Mouse (Mus musculus) neural tube, embryonic 11.5 days (tissue): ENCODE measurements at regions not wholly inside any gene's neighbourhood (a gene's known extent, or its start where the extent isn't known, plus 50 kb on each side); places are given as distances from the start of the nearest gene placed in this dataset.

Experiments used
- ATAC-seq: fragments of 200-750 bp; cut with Nextera tagmentation; 2 replicates; pipeline ENCODE4 v1.8.0; 2017; ENCODE audit warnings: moderate number of reproducible peaks, mild to moderate bottlenecking, moderate TSS enrichment, moderate library complexity; ENCODE audit not compliant: insufficient read depth, low FRiP score, low TSS enrichment
- DNase-seq: peaks from one replicate; pipeline ENCODE4 v3.0.0-alpha.2; 2015; ENCODE audit warnings: low spot score
- H3K27ac ChIP-seq: fragments of 300-500 bp; sonication (generic); 2 replicates; pipeline ENCODE4 v1.5.1; 2014; ENCODE audit warnings: low read depth, mild to moderate bottlenecking, low read length
- H3K27me3 ChIP-seq: fragments of 300-500 bp; sonication (generic); 2 replicates; pipeline ENCODE4 v1.6.1; 2014; ENCODE audit warnings: mild to moderate bottlenecking, low read length, mixed read lengths; ENCODE audit not compliant: control insufficient read depth, insufficient read depth
- H3K36me3 ChIP-seq: fragments of 300-500 bp; sonication (generic); 2 replicates; pipeline ENCODE4 v1.6.1; 2014; ENCODE audit warnings: mild to moderate bottlenecking, low read length, moderate library complexity, mixed read lengths; ENCODE audit not compliant: control insufficient read depth, insufficient read depth
- H3K4me1 ChIP-seq: fragments of 300-500 bp; sonication (generic); 2 replicates; pipeline ENCODE4 v1.6.1; 2014; ENCODE audit warnings: low read length, mixed read lengths; ENCODE audit not compliant: control insufficient read depth, insufficient read depth
- H3K4me2 ChIP-seq: fragments of 300-500 bp; sonication (generic); 2 replicates; pipeline ENCODE4 v1.6.1; 2014; ENCODE audit warnings: low read depth, mild to moderate bottlenecking, moderate library complexity
- H3K4me3 ChIP-seq: fragments of 300-500 bp; sonication (generic); 2 replicates; pipeline ENCODE4 v1.5.1; 2014; ENCODE audit warnings: low read depth, low read length
- H3K9ac ChIP-seq: fragments of 300-500 bp; sonication (generic); 2 replicates; pipeline ENCODE4 v1.6.1; 2014; ENCODE audit warnings: mild to moderate bottlenecking, low read length
- H3K9me3 ChIP-seq: fragments of 300-500 bp; sonication (generic); 2 replicates; pipeline ENCODE4 v1.6.1; 2016; ENCODE audit warnings: low read length; ENCODE audit not compliant: control insufficient read depth
- WGBS: fragments of 180-500 bp; shearing (Covaris S2); extraction: QIAGEN DNeasy Blood & Tissue Kit; methylation state at CpG from one replicate; pipeline ENCODE4 v1.1.7; 2014; 5-methylcytosine and 5-hydroxymethylcytosine counted together

- ATAC-seq = peak; percentile 39; the same call in 1 of the 2 replicates
- 27% methylated on average over 11 of the region's 11 CpGs for WGBS
- Histone ChIP-seq H3K36me3 (no peaks in the 10 kb centered on the region), H3K9ac (peak overlapping the region; percentile 32), H3K27ac (peak overlapping the region; percentile 70), H3K4me2 (peak overlapping the region; percentile 44), H3K27me3 (no peaks in the 10 kb centered on the region), H3K4me3 (0 out of 2 replicates have a peak overlapping the region, but pooled peaks have one; percentile 6), H3K9me3 (no peaks in the 10 kb centered on the region), H3K4me1 (peaks cover 11% of the 10 kb centered on the region; the same call in 1 of the 2 replicates)
- no peak for DNase-seq
Measured at GRCm38 (mm10) chr19:15339979-15340304, 607.2 kb downstream of the Psat1 start.

GRCm38 (mm10) chr19:15330155-15330554, 617.0 kb downstream of the Psat1 start:
- no peaks in the 10 kb centered on the region for H3K27me3 ChIP-seq
- H3K4me2 ChIP-seq = no peak overlapping the region
- no peak overlapping the region for H3K27ac ChIP-seq
- no peaks in the 10 kb centered on the region for H3K9me3 ChIP-seq
- no peaks in the 10 kb centered on the region for H3K36me3 ChIP-seq
- H3K9ac ChIP-seq = no peak overlapping the region
- H3K4me1 ChIP-seq = no peaks in the 10 kb centered on the region
- H3K4me3 ChIP-seq = no peak overlapping the region
- ATAC-seq = no peak
- DNase-seq = no peak
- WGBS = 89% methylated on average over 3 of the region's 3 CpGs

- H3K4me3 ChIP-seq = no peak overlapping the region
- DNase-seq = peak; percentile 12
- ATAC-seq = no peak
- H3K36me3 ChIP-seq = no peaks in the 10 kb centered on the region
- H3K9me3 ChIP-seq = no peaks in the 10 kb centered on the region
- no peak overlapping the region for H3K4me2 ChIP-seq
- no peaks in the 10 kb centered on the region for H3K27me3 ChIP-seq
- no peak overlapping the region for H3K9ac ChIP-seq
- 46% methylated on average over 6 of the region's 6 CpGs for WGBS
- H3K4me1 ChIP-seq = no peaks in the 10 kb centered on the region
- no peak overlapping the region for H3K27ac ChIP-seq
Measured at GRCm38 (mm10) chr19:15299474-15299873, 647.7 kb downstream of the Psat1 start.

- WGBS = 87% methylated on average over 2 of the region's 2 CpGs
- H3K4me1 ChIP-seq = no peaks in the 10 kb centered on the region
- no peak overlapping the region for H3K4me3 ChIP-seq
- H3K27me3 ChIP-seq = no peaks in the 10 kb centered on the region
- H3K36me3 ChIP-seq = no peaks in the 10 kb centered on the region
- H3K27ac ChIP-seq = no peak overlapping the region
- H3K9me3 ChIP-seq = no peaks in the 10 kb centered on the region
- no peak for ATAC-seq
- no peak overlapping the region for H3K9ac ChIP-seq
- DNase-seq = no peak
- H3K4me2 ChIP-seq = no peak overlapping the region
Measured at GRCm38 (mm10) chr19:15285016-15285415, 662.1 kb downstream of the Psat1 start.

GRCm38 (mm10) chr19:15242781-15243180, 644.9 kb upstream of the Tle4 start:
- ATAC-seq (no peak), DNase-seq (no peak)
- Histone ChIP-seq H3K27me3 (no peaks in the 10 kb centered on the region), H3K27ac (no peak overlapping the region), H3K4me3 (no peak overlapping the region), H3K9ac (no peak overlapping the region), H3K4me2 (no peak overlapping the region), H3K9me3 (no peaks in the 10 kb centered on the region), H3K36me3 (no peaks in the 10 kb centered on the region), H3K4me1 (no peaks in the 10 kb centered on the region)
- 25% methylated on average over 3 of the region's 3 CpGs for WGBS

- Histone ChIP-seq H3K9me3 (no peaks in the 10 kb centered on the region), H3K4me2 (no peak overlapping the region), H3K9ac (no peak overlapping the region), H3K4me1 (no peaks in the 10 kb centered on the region), H3K27me3 (no peaks in the 10 kb centered on the region), H3K4me3 (no peak overlapping the region), H3K36me3 (no peaks in the 10 kb centered on the region), H3K27ac (no peak overlapping the region)
- no peak for DNase-seq
- ATAC-seq = no peak
- 85% methylated on average over 2 of the region's 2 CpGs for WGBS
Measured at GRCm38 (mm10) chr19:15230129-15230927, 632.5 kb upstream of the Tle4 start.

GRCm38 (mm10) chr19:15217387-15217786, 619.5 kb upstream of the Tle4 start:
- ATAC-seq (no peak), DNase-seq (no peak)
- Histone ChIP-seq H3K27me3 (no peaks in the 10 kb centered on the region), H3K9ac (no peak overlapping the region), H3K36me3 (no peaks in the 10 kb centered on the region), H3K27ac (no peak overlapping the region), H3K4me2 (no peak overlapping the region), H3K4me3 (no peak overlapping the region), H3K4me1 (no peaks in the 10 kb centered on the region), H3K9me3 (no peaks in the 10 kb centered on the region)
- 86% methylated on average over 3 of the region's 3 CpGs for WGBS

GRCm38 (mm10) chr19:15214651-15215050, 616.8 kb upstream of the Tle4 start:
- Histone ChIP-seq H3K36me3 (no peaks in the 10 kb centered on the region), H3K4me3 (no peak overlapping the region), H3K9ac (no peak overlapping the region), H3K27me3 (no peaks in the 10 kb centered on the region), H3K9me3 (no peaks in the 10 kb centered on the region), H3K4me1 (no peaks in the 10 kb centered on the region), H3K4me2 (no peak overlapping the region), H3K27ac (no peak overlapping the region)
- ATAC-seq (no peak), DNase-seq (no peak)
- WGBS = 63% methylated on average over 3 of the region's 3 CpGs

GRCm38 (mm10) chr19:15212881-15213280, 615.0 kb upstream of the Tle4 start:
- Histone ChIP-seq H3K4me2 (no peak overlapping the region), H3K27me3 (no peaks in the 10 kb centered on the region), H3K9ac (no peak overlapping the region), H3K36me3 (no peaks in the 10 kb centered on the region), H3K4me3 (no peak overlapping the region), H3K4me1 (no peaks in the 10 kb centered on the region), H3K9me3 (no peaks in the 10 kb centered on the region), H3K27ac (no peak overlapping the region)
- DNase-seq (no peak), ATAC-seq (no peak)
- WGBS = 66% methylated on average over 5 of the region's 5 CpGs
